Mouse (Mus musculus) MEL (cell line): ENCODE measurements around the gene AI837181. TPM values are rescaled to one million over a fixed set of nuclear protein-coding genes. Genes with fewer than 3 reads are reported as not detected.

Source experiments
- DNase-seq: peaks from one replicate; pipeline ENCODE4 v3.0.0; 2011; ENCODE audit warnings: low read depth, low spot score
- H3K27ac ChIP-seq: 2 replicates; pipeline ENCODE4 v1.5.1; 2012; ENCODE audit warnings: low read depth, mild to moderate bottlenecking, control low read depth, low read length, moderate library complexity; ENCODE audit not compliant: control insufficient read depth
- H3K27me3 ChIP-seq, 2 experiments: fragments of 150-350 bp in 1 of 2; sonication (generic) in 1 of 2; 2 replicates each; pipeline ENCODE4 v1.6.1; 2012; ENCODE audit warnings: low read length in 2 of 2, mild to moderate bottlenecking in 2 of 2, improper control_type of control experiment in 1 of 2, moderate library complexity in 1 of 2; ENCODE audit not compliant: insufficient read depth in 2 of 2, control insufficient read depth in 1 of 2
- H3K36me3 ChIP-seq, 2 experiments: 2 replicates each; pipeline ENCODE4 v1.6.1; 2012 to 2014; ENCODE audit warnings: low read length in 2 of 2, improper control_type of control experiment in 1 of 2, inconsistent platforms in 1 of 2, mild to moderate bottlenecking in 1 of 2; ENCODE audit not compliant: insufficient read depth in 2 of 2, control insufficient read depth in 1 of 2
- H3K4me1 ChIP-seq, 2 experiments: fragments of 150-350 bp in 1 of 2; sonication (generic) in 1 of 2; 2 replicates each; pipeline ENCODE4 v1.6.1; 2012; ENCODE audit warnings: low read length in 2 of 2, improper control_type of control experiment in 1 of 2, mild to moderate bottlenecking in 1 of 2; ENCODE audit not compliant: insufficient read depth in 2 of 2, control insufficient read depth in 1 of 2
- H3K4me3 ChIP-seq, 2 experiments: fragments of 150-350 bp in 1 of 2; sonication (generic) in 1 of 2; 2 replicates each; pipeline ENCODE4 v1.5.1; 2012; ENCODE audit warnings: low read depth in 2 of 2, low read length in 2 of 2, mild to moderate bottlenecking in 2 of 2, moderate library complexity in 2 of 2, control low read depth in 1 of 2, improper control_type of control experiment in 1 of 2; ENCODE audit not compliant: control insufficient read depth in 1 of 2, insufficient read depth in 1 of 2
- H3K79me2 ChIP-seq: 2 replicates; pipeline ENCODE4 v1.6.1; 2012; ENCODE audit warnings: mild to moderate bottlenecking, low read length, moderate library complexity; ENCODE audit not compliant: control insufficient read depth, poor library complexity, insufficient read depth
- H3K9ac ChIP-seq: 2 replicates; pipeline ENCODE4 v1.6.1; 2012; ENCODE audit warnings: low read depth, mild to moderate bottlenecking, control low read depth, low read length, moderate library complexity; ENCODE audit not compliant: control insufficient read depth, poor library complexity, severe bottlenecking
- H3K9me3 ChIP-seq: fragments of 150-350 bp; sonication (generic); replicated peaks from 2 replicates; pipeline ENCODE4 v1.6.1; 2012; ENCODE audit warnings: mild to moderate bottlenecking, low read length, improper control_type of control experiment, moderate library complexity; ENCODE audit not compliant: insufficient read depth
- ETS1 ChIP-seq: IDR thresholded peaks from 2 replicates; pipeline ENCODE4 v1.6.1; 2012; ENCODE audit warnings: low read depth, mild to moderate bottlenecking, inconsistent platforms, low read length, improper control_type of control experiment, moderate library complexity
- GABPA ChIP-seq: IDR thresholded peaks from 2 replicates; pipeline ENCODE4 v1.6.1; 2012; ENCODE audit warnings: low read depth, mild to moderate bottlenecking, inconsistent platforms, low read length, improper control_type of control experiment, moderate library complexity
- HCFC1 ChIP-seq: IDR thresholded peaks from 2 replicates; pipeline ENCODE4 v1.6.1; 2012; ENCODE audit warnings: low read depth, mild to moderate bottlenecking, inconsistent platforms, low read length, improper control_type of control experiment, moderate library complexity
- JUND ChIP-seq: IDR thresholded peaks from 2 replicates; pipeline ENCODE4 v1.6.1; 2011; ENCODE audit warnings: low read depth, mild to moderate bottlenecking, improper control_type of control experiment, low read length
- MAFK ChIP-seq: IDR thresholded peaks from 2 replicates; pipeline ENCODE4 v1.6.1; 2011; ENCODE audit warnings: low read depth, mild to moderate bottlenecking, low read length, improper control_type of control experiment, borderline replicate concordance
- MAX ChIP-seq: IDR thresholded peaks from 2 replicates; pipeline ENCODE4 v1.6.1; 2011; ENCODE audit warnings: low read length, improper control_type of control experiment
- NRF1 ChIP-seq: IDR thresholded peaks from 2 replicates; pipeline ENCODE4 v1.6.1; 2014; ENCODE audit warnings: low read depth, mild to moderate bottlenecking, inconsistent platforms, low read length, improper control_type of control experiment, moderate library complexity; ENCODE audit not compliant: poor library complexity, insufficient read depth, severe bottlenecking
- POLR2A ChIP-seq, 2 experiments: IDR thresholded peaks; 2 replicates each; pipeline ENCODE4 v1.6.1; 2011 to 2012; ENCODE audit warnings: low read length in 2 of 2, mild to moderate bottlenecking in 2 of 2, control low read depth in 1 of 2, improper control_type of control experiment in 1 of 2, low read depth in 1 of 2, moderate library complexity in 1 of 2; ENCODE audit not compliant: control insufficient read depth in 1 of 2, insufficient read depth in 1 of 2, poor library complexity in 1 of 2
- POLR2AphosphoS5 ChIP-seq: IDR thresholded peaks from 2 replicates; pipeline ENCODE4 v1.6.1; 2012; ENCODE audit warnings: low read depth, borderline replicate concordance, mild to moderate bottlenecking, inconsistent platforms, low read length, moderate library complexity, mixed read lengths
- RAD21 ChIP-seq: IDR thresholded peaks from 2 replicates; pipeline ENCODE4 v1.6.1; 2011; ENCODE audit warnings: mild to moderate bottlenecking, low read depth, low read length, improper control_type of control experiment
- RCOR1 ChIP-seq: IDR thresholded peaks from 2 replicates; pipeline ENCODE4 v1.6.1; 2012; ENCODE audit warnings: low read depth, mild to moderate bottlenecking, inconsistent platforms, low read length, improper control_type of control experiment
- SIN3A ChIP-seq: IDR thresholded peaks from 2 replicates; pipeline ENCODE4 v1.6.1; 2012; ENCODE audit warnings: low read length, improper control_type of control experiment, inconsistent platforms
- TBP ChIP-seq: IDR thresholded peaks from 2 replicates; pipeline ENCODE4 v1.8.0; 2011; ENCODE audit warnings: low read depth, low read length, improper control_type of control experiment
- UBTF ChIP-seq: IDR thresholded peaks from 2 replicates; pipeline ENCODE4 v1.6.1; 2012; ENCODE audit warnings: low read depth, mild to moderate bottlenecking, inconsistent platforms, low read length, improper control_type of control experiment, moderate library complexity, borderline replicate concordance; ENCODE audit not compliant: insufficient read depth
- USF1 ChIP-seq: IDR thresholded peaks from 2 replicates; pipeline ENCODE4 v1.6.1; 2014; ENCODE audit warnings: low read depth, mild to moderate bottlenecking, inconsistent platforms, low read length, improper control_type of control experiment, moderate library complexity
- ZC3H11A ChIP-seq: IDR thresholded peaks from 2 replicates; pipeline ENCODE4 v1.6.1; 2012; ENCODE audit warnings: low read depth, mild to moderate bottlenecking, inconsistent platforms, low read length, improper control_type of control experiment
- ZMIZ1 ChIP-seq: IDR thresholded peaks from 2 replicates; pipeline ENCODE4 v1.6.1; 2012; ENCODE audit warnings: low read depth, mild to moderate bottlenecking, inconsistent platforms, low read length, improper control_type of control experiment, moderate library complexity
- polyA plus RNA-seq, 2 experiments: library from polyadenylated mRNA; stranded (reverse) in 1 of 2; unstranded in 1 of 2; fragments of >175 nt in 1 of 2; fragments of >200 nt in 1 of 2; gene quantifications; 2 replicates each; pipeline versions ENCODE4 v1.2.1 to v1.2.4; 2012; ENCODE audit warnings: low replicate concordance in 2 of 2, low read depth in 1 of 2; ENCODE audit not compliant: insufficient read length in 2 of 2, insufficient read depth in 1 of 2, missing spikeins in 1 of 2
- total RNA-seq: library from RNA; depleted of rRNA; stranded (reverse); fragments of 300-350 nt; gene quantifications from 2 replicates; pipeline ENCODE4 v1.2.3, GENCODE M21; 2012

Gene AI837181
- total and polyA plus RNA-seq, 3 experiments = 8.9 to 41.3 TPM; not detected in 1

GRCm38 (mm10) chr19:5384715-5385114 is 40.2 kb upstream of the AI837181 start:
- H3K36me3 ChIP-seq = peaks cover 0 to 6% of the 10 kb centered on the region in 2 experiments; a peak in 3 of 4 replicates
- H3K27me3 ChIP-seq = no peaks in the 10 kb centered on the region
- TF ChIP-seq JUND (no peak), NRF1 (no peak), UBTF (no peak), ZC3H11A (no peak), ZMIZ1 (no peak), ETS1 (no peak), POLR2A (IDR thresholded peaks at IDR 0.05; ENCODE audit: control insufficient read depth in 1 of 2, insufficient read depth in 1 of 2, low read depth in 1 of 2, low read length in 2 of 2, poor library complexity in 1 of 2) (no peak), RCOR1 (no peak), RAD21 (no peak), TBP (no peak), MAFK (no peak), HCFC1 (no peak), MAX (no peak), SIN3A (no peak)
- no peak for DNase-seq
- H3K4me3 ChIP-seq = no peak overlapping the region
- peaks cover 33% of the 10 kb centered on the region for H3K79me2 ChIP-seq
- H3K27ac ChIP-seq = no peak overlapping the region
- H3K9ac ChIP-seq = no peak overlapping the region
- H3K9me3 ChIP-seq = no peaks in the 10 kb centered on the region
- peaks cover 3 to 12% of the 10 kb centered on the region in 2 experiments; a peak in 3 of 4 replicates for H3K4me1 ChIP-seq

- peaks cover 3 to 26% of the 10 kb centered on the region in 2 experiments; a peak in 3 of 4 replicates for H3K4me1 ChIP-seq
- H3K36me3 ChIP-seq = peaks cover 0 to 13% of the 10 kb centered on the region in 2 experiments; a peak in 2 of 4 replicates
- H3K79me2 ChIP-seq = peaks cover 39% of the 10 kb centered on the region
- H3K9ac ChIP-seq = peak overlapping the region; percentile 96
- no peak for TF ChIP-seq USF1
- TF ChIP-seq HCFC1 = no peak
- TF ChIP-seq TBP = no peak
- no peak for TF ChIP-seq POLR2AphosphoS5
- TF ChIP-seq NRF1 = no peak
- TF ChIP-seq GABPA = no peak
- no peak for TF ChIP-seq RAD21
- no peak for TF ChIP-seq ETS1
- DNase-seq = peak; percentile 63
- no peaks in the 10 kb centered on the region for H3K9me3 ChIP-seq
- H3K27me3 ChIP-seq = no peaks in the 10 kb centered on the region
- H3K4me3 ChIP-seq = peak overlapping the region; percentile 69 to 92
- H3K27ac ChIP-seq = peak overlapping the region; percentile 82
Observed at GRCm38 (mm10) chr19:5388011-5388441, 36.9 kb upstream of the AI837181 start.
